Mouse (Mus musculus): ENCODE data around the gene Ccdc191. TPM values are rescaled to one million over a fixed set of nuclear protein-coding genes. Genes with fewer than 3 reads are reported as not detected.
A peak's percentile ranks its signal among the peaks of the same experiment; 100 is the strongest.

The Ccdc191 gene
- total RNA-seq, 2 experiments from 2014 or later: 1.3 to 3.3 TPM

DNA sequence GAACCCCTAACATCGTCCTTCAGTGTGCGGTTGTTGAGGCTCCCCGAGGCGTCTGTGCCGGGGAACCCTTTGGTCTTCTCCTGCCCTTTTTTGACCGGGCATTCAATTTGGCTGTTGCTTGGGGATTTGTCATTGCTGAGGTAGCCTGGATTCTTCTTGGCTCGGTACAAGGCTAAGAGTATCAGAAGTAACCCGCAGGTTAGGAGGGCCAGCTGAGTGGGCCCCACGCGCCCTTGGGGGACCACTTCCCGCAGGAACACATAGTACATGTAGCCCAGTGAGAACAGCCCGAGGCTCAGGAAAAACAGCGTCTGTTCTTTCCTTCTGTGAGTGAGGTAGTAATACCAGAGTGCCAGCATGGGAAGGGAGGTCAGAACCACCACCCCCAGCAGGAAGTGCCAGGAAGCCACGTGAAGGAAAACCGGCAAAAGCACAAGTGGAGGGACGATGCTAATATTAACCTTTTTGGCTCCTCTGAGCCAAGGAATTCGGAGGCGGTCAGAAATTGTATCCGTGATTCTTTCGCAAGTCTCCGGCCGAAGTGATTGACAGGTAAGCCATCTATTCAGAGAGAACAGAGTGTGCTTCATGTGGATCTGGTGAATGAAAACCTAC, 84.1 kb downstream of the Ccdc191 start:
- ATAC-seq (replicated peaks; ENCODE audit: low FRiP score, poor library complexity, severe bottlenecking): no peak

DNA sequence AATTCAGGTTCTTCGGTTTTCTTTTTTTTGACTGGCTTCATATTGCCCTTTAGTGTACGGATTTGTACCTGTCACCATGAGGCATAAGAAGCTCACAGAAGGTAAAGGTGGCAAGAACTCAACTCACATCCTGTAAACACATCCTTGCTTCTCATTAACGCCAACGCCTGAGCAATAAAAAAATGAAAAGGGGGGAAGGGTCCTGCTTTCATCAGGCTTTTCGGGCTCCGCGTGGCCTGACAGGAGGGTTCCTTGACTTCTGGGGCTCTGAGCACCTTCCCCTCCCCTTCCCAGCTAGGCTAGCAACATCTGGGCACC, 89.4 kb downstream of the Ccdc191 start:
- no peak for ATAC-seq (replicated peaks; ENCODE audit: low FRiP score, poor library complexity, severe bottlenecking)

DNA sequence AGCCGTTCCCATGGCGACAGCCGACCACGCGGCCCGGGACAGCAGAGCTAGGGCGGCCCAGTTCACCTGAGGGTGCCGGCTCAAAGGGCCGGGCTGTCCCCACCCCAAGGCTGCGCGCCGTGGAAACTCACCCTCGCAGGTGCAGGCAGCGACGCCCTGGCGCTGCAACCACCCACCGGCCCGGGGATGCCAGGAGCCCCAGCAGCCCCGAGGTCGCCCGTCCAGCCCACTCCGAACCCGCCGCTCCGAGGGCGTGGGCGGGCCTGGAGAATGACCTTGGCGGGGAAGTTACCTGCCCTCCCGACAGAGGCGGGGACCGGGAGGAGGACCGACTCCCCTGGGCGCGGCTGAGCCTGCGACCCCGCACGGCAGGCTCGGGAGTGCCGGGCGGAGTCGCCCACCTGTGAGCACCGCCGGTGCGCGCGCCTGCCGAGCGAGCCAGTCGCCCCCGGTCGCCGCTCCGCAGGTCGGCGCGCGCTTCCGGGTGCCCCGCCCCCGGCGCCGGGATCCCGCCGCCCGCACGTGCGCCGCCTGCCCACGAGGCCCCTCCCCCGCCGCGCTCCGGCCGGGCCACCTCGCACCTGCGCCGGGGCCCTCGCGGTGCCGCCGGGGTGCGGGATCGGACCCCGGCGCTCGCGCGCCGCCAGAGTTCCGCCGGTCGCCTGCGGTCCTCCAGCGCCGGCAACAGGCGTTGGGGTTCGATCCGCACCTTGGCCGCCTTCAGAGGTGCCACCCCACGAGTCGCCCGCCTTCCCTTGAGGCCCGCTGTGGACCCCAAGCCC, 89.9 kb downstream of the Ccdc191 start, which contains the start of gene Zdhhc23:
TSS of gene Zdhhc23 (minus strand) at position 464 of the 782 bp plus-strand sequence.
- ATAC-seq (replicated peaks; ENCODE audit: low FRiP score, poor library complexity, severe bottlenecking): peak; percentile 39

DNA sequence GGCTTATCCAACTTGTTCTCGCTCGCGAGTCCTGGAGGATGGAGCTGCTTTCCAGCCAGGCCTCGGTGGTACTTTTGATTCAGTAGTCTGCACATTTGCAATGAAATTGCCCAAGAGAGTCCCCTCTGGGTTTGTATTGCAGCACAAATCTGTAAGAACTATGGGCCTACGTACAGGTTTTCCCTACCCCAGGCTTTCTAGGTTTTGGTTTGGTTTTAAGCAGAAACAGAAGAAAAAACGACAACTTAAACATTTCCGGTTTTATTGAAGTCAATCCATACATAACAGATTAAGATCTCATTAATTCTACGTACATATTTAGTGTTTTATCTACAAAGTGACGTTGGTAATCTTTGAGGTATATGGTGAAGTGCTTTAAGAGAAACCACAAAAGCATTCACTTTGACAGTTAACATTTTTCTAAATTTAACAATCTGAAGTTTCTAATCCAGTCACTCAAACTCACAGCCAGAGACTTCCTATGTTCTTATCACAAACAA, 90.6 kb downstream of the Ccdc191 start:
- ATAC-seq (replicated peaks; ENCODE audit: low FRiP score, poor library complexity, severe bottlenecking): no peak

DNA sequence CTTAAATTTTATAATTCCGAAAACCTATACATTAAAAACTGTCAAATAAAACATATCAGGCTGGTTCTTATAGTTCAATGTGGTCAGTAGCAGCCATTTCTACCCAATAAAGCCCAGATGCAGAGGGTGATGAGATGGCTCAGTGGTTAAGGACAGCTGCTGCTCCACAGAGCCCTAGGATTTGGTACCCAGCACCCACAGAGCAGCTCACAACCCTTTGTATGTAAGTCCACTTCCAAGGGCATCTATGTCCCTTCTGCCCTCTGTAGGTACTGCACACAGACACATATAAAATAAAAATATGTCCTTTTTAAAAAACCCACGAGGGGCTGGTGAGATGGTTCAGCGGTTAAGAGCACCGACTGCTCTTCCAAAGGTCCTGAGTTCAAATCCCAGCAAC, 96.7 kb downstream of the Ccdc191 start:
- no peak for ATAC-seq (replicated peaks; ENCODE audit: low FRiP score, poor library complexity, severe bottlenecking)

DNA sequence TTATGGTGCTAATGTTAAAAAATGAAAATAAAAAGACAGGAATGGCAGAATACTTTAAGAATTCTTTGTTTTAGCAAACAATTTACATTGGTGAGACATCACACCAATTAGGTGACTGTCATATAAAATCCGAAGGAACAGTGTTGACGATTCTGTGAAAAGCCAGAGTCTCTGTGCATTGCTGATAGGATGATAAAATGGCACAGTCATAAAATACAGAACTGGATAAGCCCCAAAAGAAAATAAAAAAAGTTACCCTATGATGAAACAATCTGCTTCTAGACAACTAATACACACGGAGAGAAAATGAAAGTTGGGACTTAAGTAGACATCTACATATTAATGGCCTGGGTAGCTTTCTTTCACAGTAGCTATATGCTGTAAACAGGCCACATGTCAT, 105.0 kb downstream of the Ccdc191 start:
- ATAC-seq (replicated peaks; ENCODE audit: low FRiP score, poor library complexity, severe bottlenecking): no peak

DNA sequence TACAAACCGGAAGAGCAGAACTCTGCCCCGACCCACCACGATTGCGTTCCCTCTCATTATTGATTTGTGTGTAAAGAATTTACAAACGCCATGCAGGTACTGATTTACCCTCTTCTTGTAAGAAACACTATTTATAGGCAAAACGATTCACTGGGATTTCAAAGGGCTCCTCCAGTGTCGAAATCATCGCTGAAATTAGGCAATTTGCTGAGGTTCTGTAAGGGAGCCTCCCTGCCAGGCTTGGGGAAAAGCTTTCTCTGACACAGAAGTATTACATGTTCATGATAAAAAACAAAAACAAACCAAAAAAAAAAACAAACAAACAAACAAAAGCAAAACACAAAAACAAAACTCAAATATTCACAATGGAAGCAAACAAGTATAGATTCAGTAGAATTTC, 109.5 kb downstream of the Ccdc191 start:
- no peak for ATAC-seq (replicated peaks; ENCODE audit: low FRiP score, poor library complexity, severe bottlenecking)

DNA sequence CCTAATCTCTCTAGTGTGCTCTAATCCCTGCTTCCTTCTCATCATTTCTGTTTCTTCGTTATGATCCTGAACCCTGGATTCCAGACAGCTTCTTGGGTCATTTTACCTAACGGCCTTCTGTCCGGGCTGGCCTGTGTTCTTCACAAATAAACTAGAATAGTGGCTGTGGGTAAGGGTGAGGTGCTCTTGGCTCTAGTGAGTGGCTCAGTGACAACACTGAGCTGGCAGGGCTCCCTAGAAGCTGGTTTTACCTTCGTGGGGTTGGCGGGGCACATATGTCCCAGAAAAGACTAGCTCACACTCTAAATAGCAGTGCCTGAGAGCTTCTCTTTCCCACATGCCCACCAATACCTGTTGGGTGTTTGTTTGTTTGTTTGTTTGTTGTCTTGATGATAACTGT, 109.9 kb downstream of the Ccdc191 start:
- ATAC-seq (replicated peaks; ENCODE audit: low FRiP score, poor library complexity, severe bottlenecking): no peak

DNA sequence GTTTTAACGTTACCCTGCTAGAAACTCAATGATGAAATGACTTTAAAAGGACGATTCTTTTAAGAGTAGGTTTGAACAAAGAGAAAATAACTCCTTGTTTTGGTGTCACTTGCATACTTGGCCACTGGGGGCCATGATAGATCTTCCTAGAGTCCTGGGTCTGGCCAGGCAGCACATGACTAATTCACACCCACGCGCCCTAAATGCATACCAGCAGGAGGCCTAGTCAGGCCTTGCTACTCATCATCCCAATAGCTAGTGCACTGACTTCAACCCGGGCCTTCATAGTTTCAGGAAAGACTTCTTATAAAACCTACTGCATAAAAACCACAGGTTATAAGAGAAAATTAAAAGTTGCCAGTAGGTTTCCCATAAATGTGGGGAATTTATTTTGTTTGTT, 112.5 kb downstream of the Ccdc191 start:
- no peak for ATAC-seq (replicated peaks; ENCODE audit: low FRiP score, poor library complexity, severe bottlenecking)

DNA sequence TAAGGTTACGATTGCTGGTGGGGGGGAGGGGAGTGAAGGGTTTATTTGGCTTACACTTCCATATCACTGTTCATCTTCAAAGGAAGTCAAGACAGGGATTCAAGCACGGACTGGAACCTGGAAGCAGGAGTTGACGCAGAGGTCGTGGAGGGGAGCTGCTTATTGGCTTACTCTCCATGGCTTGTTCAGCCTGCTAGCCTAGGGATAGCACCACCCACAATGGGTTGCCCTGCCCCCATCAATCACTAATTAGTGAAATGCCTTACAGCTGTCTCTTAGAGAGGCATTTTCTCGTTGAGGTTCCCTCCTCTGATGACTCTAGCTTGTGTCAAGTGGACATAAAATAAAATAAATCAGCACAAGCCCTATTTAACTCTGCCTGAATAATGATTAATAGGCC, 121.4 kb downstream of the Ccdc191 start:
- ATAC-seq (replicated peaks; ENCODE audit: low FRiP score, poor library complexity, severe bottlenecking): no peak

Other genes starting within 250 kb of the Ccdc191 start
- 3.4 TPM in 1 of 2 replicates, not detected in the other for gene Tigit, start 225.7 kb upstream of the Ccdc191 start, total RNA-seq (2015; ENCODE audit: low replicate concordance)
- not detected in 2 replicates for gene Tigit, start 225.7 kb upstream of the Ccdc191 start, total RNA-seq (2017; ENCODE audit: low replicate concordance)
- gene Drd3, start 135.8 kb upstream of the Ccdc191 start, total RNA-seq (2015; ENCODE audit: low replicate concordance): not detected in 2 replicates
- gene Drd3, start 135.8 kb upstream of the Ccdc191 start, total RNA-seq (2017; ENCODE audit: low replicate concordance): not detected in 2 replicates
- 1.3 and 6.5 TPM in 2 replicates for gene Qtrt2, start 37.0 kb downstream of the Ccdc191 start, total RNA-seq (2015; ENCODE audit: low replicate concordance)
- 2.6 and 2.7 TPM in 2 replicates for gene Qtrt2, start 37.0 kb downstream of the Ccdc191 start, total RNA-seq (2017; ENCODE audit: low replicate concordance)
- 1.7 and 2.2 TPM in 2 replicates for gene Zdhhc23, start 90.0 kb downstream of the Ccdc191 start, total RNA-seq (2015; ENCODE audit: low replicate concordance)
- gene Zdhhc23, start 90.0 kb downstream of the Ccdc191 start, total RNA-seq (2017; ENCODE audit: low replicate concordance): 0.51 TPM in 1 of 2 replicates, not detected in the other
- gene Gramd1c, start 173.5 kb downstream of the Ccdc191 start, total RNA-seq (2015; ENCODE audit: low replicate concordance): 0.84 and 2.5 TPM in 2 replicates
- gene Gramd1c, start 173.5 kb downstream of the Ccdc191 start, total RNA-seq (2017; ENCODE audit: low replicate concordance): 1.2 and 2.1 TPM in 2 replicates
- 13.0 TPM in 2 replicates for gene Atp6v1a, start 249.9 kb downstream of the Ccdc191 start, total RNA-seq (2015; ENCODE audit: low replicate concordance)
- 16.3 and 18.0 TPM in 2 replicates for gene Atp6v1a, start 249.9 kb downstream of the Ccdc191 start, total RNA-seq (2017; ENCODE audit: low replicate concordance)